Mouse (Mus musculus) heart, adult 2 months (tissue): ENCODE data around the gene Kdm2b. TPM values are rescaled to one million over a fixed set of nuclear protein-coding genes. Genes with fewer than 3 reads are reported as not detected.

Experiments used
- DNase-seq, 2 experiments: peaks; one replicate each; pipeline ENCODE4 v3.0.0; 2021
- H3K27ac ChIP-seq: fragments of 200-600 bp; 2 replicates; pipeline ENCODE4 v1.8.1; 2022
- H3K27me3 ChIP-seq: fragments of 200-500 bp; 2 replicates; pipeline ENCODE4 v1.6.1; 2012; ENCODE audit warnings: mild to moderate bottlenecking, low read length, inconsistent platforms, mixed read lengths; ENCODE audit not compliant: control insufficient read depth, insufficient read depth
- H3K36me3 ChIP-seq: fragments of 200-500 bp; 2 replicates; pipeline ENCODE4 v1.6.1; 2012; ENCODE audit warnings: low read length, inconsistent platforms; ENCODE audit not compliant: control insufficient read depth, insufficient read depth
- H3K4me1 ChIP-seq: fragments of 200-500 bp; 2 replicates; pipeline ENCODE4 v1.6.1; 2011; ENCODE audit warnings: low read length; ENCODE audit not compliant: control insufficient read depth, insufficient read depth
- H3K4me3 ChIP-seq: fragments of 200-600 bp; 2 replicates; pipeline ENCODE4 v1.8.1; 2022
- H3K79me2 ChIP-seq: fragments of 200-500 bp; replicated peaks from 2 replicates; pipeline ENCODE4 v1.6.1; 2012; ENCODE audit warnings: mild to moderate bottlenecking, inconsistent platforms, low read length, moderate library complexity, mixed read lengths; ENCODE audit not compliant: control insufficient read depth, insufficient read depth
- H3K9ac ChIP-seq: fragments of 200-500 bp; 2 replicates; pipeline ENCODE4 v1.6.1; 2012; ENCODE audit warnings: low read depth, mild to moderate bottlenecking, control low read depth, inconsistent platforms, low read length, mixed read lengths
- CTCF ChIP-seq: fragments of 200-600 bp; IDR thresholded peaks from 2 replicates; pipeline ENCODE4 v1.8.1; 2022; ENCODE audit warnings: antibody characterized with exemption, mild to moderate bottlenecking, moderate library complexity
- EP300 ChIP-seq: fragments of 200-500 bp; IDR thresholded peaks from 2 replicates; pipeline ENCODE4 v1.6.1; 2011; ENCODE audit warnings: low read depth, low read length, control low read depth; ENCODE audit not compliant: insufficient read depth
- POLR2A ChIP-seq: fragments of 200-500 bp; IDR thresholded peaks from 2 replicates; pipeline ENCODE4 v1.6.1; 2011; ENCODE audit warnings: mild to moderate bottlenecking, low read depth, low read length, control low read depth; ENCODE audit not compliant: insufficient read depth
- WGBS: fragments of 180-500 bp; shearing (Covaris S2); methylation state at CpG from one replicate; pipeline ENCODE4 v1.1.7; 2018; 5-methylcytosine and 5-hydroxymethylcytosine counted together
- intact Hi-C: fragments of 180-260 bp; cut with DNase I; formaldehyde crosslinking; loops from one replicate; pipeline ENCODE4 v1.15.1; 2025
- polyA plus RNA-seq: library from polyadenylated mRNA; depleted of rRNA; stranded (reverse); fragments of >200 nt; gene quantifications from 2 replicates; pipeline ENCODE4 v1.2.3, GENCODE M21; 2012
- total RNA-seq, 2 experiments: library from RNA; stranded (reverse); gene quantifications; 2 replicates each; pipeline ENCODE4 v1.2.3; 2021

Kdm2b gene
- total and polyA plus RNA-seq, 3 experiments = 8.2 to 14.6 (median 12.5) TPM

GRCm38 (mm10) chr5:122912863-122913262, 76.8 kb downstream of the Kdm2b start:
- Histone ChIP-seq H3K9ac (no peak overlapping the region), H3K4me1 (no peaks in the 10 kb centered on the region), H3K36me3 (no peaks in the 10 kb centered on the region), H3K27ac (no peak overlapping the region), H3K79me2 (no peaks in the 10 kb centered on the region), H3K4me3 (no peak overlapping the region), H3K27me3 (no peaks in the 10 kb centered on the region)
- DNase-seq = no peak
- peak; percentile 19; the same call in 1 of the 2 replicates for TF ChIP-seq CTCF
- TF ChIP-seq EP300 = no peak
- no peak for TF ChIP-seq POLR2A
- intact Hi-C loops = no loop called here
- 92% methylated on average over 4 of the region's 4 CpGs for WGBS

DNA sequence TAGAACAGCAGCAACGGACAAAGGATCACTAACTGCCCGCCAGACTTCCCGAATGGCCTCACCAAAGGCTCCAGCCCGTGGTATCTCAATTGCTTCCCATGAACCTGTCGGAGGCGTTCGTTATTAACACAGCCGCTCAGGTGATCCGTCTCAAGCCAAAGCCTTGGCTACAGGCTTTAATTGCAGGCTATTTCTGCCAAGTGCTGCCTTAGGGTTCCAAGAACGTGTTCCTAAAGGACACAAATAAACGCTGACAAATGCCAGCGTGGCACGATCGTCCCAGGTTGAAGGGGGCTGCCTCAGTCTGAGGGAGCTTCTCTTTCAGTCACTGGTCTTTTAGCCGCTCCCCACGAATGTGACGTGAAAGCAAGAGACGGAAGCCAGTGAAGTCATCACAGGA, 80.1 kb downstream of the Kdm2b start:
- H3K79me2 ChIP-seq = no peaks in the 10 kb centered on the region
- H3K4me3 ChIP-seq = no peak overlapping the region
- WGBS = 65% methylated on average over 18 of the region's 18 CpGs
- peak in 1 of 2 experiments; percentile 49 for DNase-seq
- no peaks in the 10 kb centered on the region for H3K36me3 ChIP-seq
- no peak overlapping the region for H3K9ac ChIP-seq
- H3K27ac ChIP-seq = peak overlapping the region; percentile 20
- TF ChIP-seq POLR2A = no peak
- intact Hi-C loops = no loop called here
- H3K4me1 ChIP-seq = no peaks in the 10 kb centered on the region
- no peaks in the 10 kb centered on the region for H3K27me3 ChIP-seq

- H3K4me1 ChIP-seq = no peaks in the 10 kb centered on the region
- DNase-seq = no peak
- no peak overlapping the region for H3K27ac ChIP-seq
- WGBS = 87% methylated on average over 2 of the region's 2 CpGs
- no peaks in the 10 kb centered on the region for H3K79me2 ChIP-seq
- intact Hi-C loops = no loop called here
- no peak overlapping the region for H3K9ac ChIP-seq
- no peaks in the 10 kb centered on the region for H3K27me3 ChIP-seq
- TF ChIP-seq POLR2A (no peak), EP300 (no peak), CTCF (peak; percentile 16; the same call in 1 of the 2 replicates)
- no peaks in the 10 kb centered on the region for H3K36me3 ChIP-seq
- H3K4me3 ChIP-seq = no peak overlapping the region
Observed at GRCm38 (mm10) chr5:122908001-122908400, 81.6 kb downstream of the Kdm2b start.

GRCm38 (mm10) chr5:122907182-122907581, 82.4 kb downstream of the Kdm2b start:
- H3K27ac ChIP-seq = no peak overlapping the region
- TF ChIP-seq EP300 (no peak), CTCF (no peak), POLR2A (no peak)
- H3K36me3 ChIP-seq = no peaks in the 10 kb centered on the region
- no peak overlapping the region for H3K4me3 ChIP-seq
- no peaks in the 10 kb centered on the region for H3K79me2 ChIP-seq
- WGBS = 89% methylated on average over 1 of the region's 1 CpGs
- no peaks in the 10 kb centered on the region for H3K27me3 ChIP-seq
- no peaks in the 10 kb centered on the region for H3K4me1 ChIP-seq
- no peak overlapping the region for H3K9ac ChIP-seq
- DNase-seq = no peak
- intact Hi-C loops = no loop called here

- Histone ChIP-seq H3K79me2 (peaks cover 2% of the 10 kb centered on the region; the same call in 1 of the 2 replicates), H3K4me1 (peaks cover 3% of the 10 kb centered on the region), H3K4me3 (no peak overlapping the region), H3K9ac (no peak overlapping the region), H3K36me3 (no peaks in the 10 kb centered on the region), H3K27ac (no peak overlapping the region), H3K27me3 (no peaks in the 10 kb centered on the region)
- no peak for DNase-seq
- WGBS = 71% methylated on average over 5 of the region's 5 CpGs
- no peak for TF ChIP-seq EP300
- TF ChIP-seq CTCF = no peak
- no peak for TF ChIP-seq POLR2A
- intact Hi-C loops = loop anchor here (5.0 kb wide), 1 partner anchor 81 kb away; the partner anchor contains the start of gene Anapc5
Observed at GRCm38 (mm10) chr5:122903165-122903564, 86.5 kb downstream of the Kdm2b start.

DNA sequence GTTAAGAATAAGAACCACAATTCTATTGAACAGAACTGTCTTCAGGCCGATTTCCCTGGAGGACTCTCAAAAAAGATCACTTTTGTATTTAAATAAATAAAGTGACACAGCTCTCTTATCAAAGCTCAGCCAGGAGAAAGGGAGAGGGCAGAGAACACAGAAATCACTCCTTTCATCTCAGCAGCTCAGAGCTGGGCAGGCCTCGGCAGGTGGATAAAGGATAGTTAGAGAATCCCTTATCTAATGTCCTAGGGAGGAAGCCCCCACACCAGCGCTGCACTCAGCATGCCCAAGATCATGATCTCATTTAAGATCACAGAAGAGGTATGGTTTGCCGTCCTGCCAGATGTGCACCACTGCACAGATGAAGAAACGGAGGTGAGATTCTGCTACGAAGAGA, 87.4 kb downstream of the Kdm2b start:
- no peak for TF ChIP-seq CTCF
- TF ChIP-seq POLR2A = no peak
- TF ChIP-seq EP300 = no peak
- Histone ChIP-seq H3K4me1 (peaks cover 3% of the 10 kb centered on the region), H3K27ac (no peak overlapping the region), H3K27me3 (no peaks in the 10 kb centered on the region), H3K79me2 (peaks cover 2% of the 10 kb centered on the region; the same call in 1 of the 2 replicates), H3K4me3 (no peak overlapping the region), H3K9ac (no peak overlapping the region), H3K36me3 (no peaks in the 10 kb centered on the region)
- whole genome bisulfite sequencing = 87% methylated on average over 6 of the region's 6 CpGs
- intact Hi-C loops = loop anchor here (5.0 kb wide), 1 partner anchor 80 kb away; the partner anchor contains the start of gene Anapc5
- no peak for DNase-seq
